Mouse (Mus musculus) ES-Bruce4 (cell line): ENCODE measurements around the gene Shisa3. TPM values are rescaled to one million over a fixed set of nuclear protein-coding genes. Genes with fewer than 3 reads are reported as not detected.

Source experiments
- H3K27ac ChIP-seq: 2 replicates; pipeline ENCODE4 v1.5.1; 2012; ENCODE audit warnings: low read length, inconsistent platforms; ENCODE audit not compliant: insufficient read depth
- H3K27me3 ChIP-seq: 2 replicates; pipeline ENCODE4 v1.6.1; 2012; ENCODE audit warnings: mild to moderate bottlenecking, low read length, inconsistent platforms; ENCODE audit not compliant: control insufficient read depth, poor library complexity, insufficient read depth, severe bottlenecking
- H3K36me3 ChIP-seq: 2 replicates; pipeline ENCODE4 v1.6.1; 2012; ENCODE audit warnings: inconsistent platforms, mild to moderate bottlenecking, low read length, moderate library complexity; ENCODE audit not compliant: control insufficient read depth, poor library complexity, insufficient read depth, severe bottlenecking
- H3K4me1 ChIP-seq: one replicate; pipeline ENCODE4 v1.8.1; 2011; ENCODE audit warnings: low read length; ENCODE audit not compliant: control insufficient read depth, insufficient read depth
- H3K4me3 ChIP-seq: 2 replicates; pipeline ENCODE4 v1.5.1; 2011; ENCODE audit warnings: low read depth, mild to moderate bottlenecking, low read length
- H3K9ac ChIP-seq: 2 replicates; pipeline ENCODE4 v1.6.1; 2012; ENCODE audit warnings: low read depth, mild to moderate bottlenecking, inconsistent platforms; ENCODE audit not compliant: poor library complexity, severe bottlenecking
- H3K9me3 ChIP-seq: replicated peaks from 2 replicates; pipeline ENCODE4 v1.6.1; 2012; ENCODE audit warnings: mild to moderate bottlenecking, low read length, inconsistent platforms; ENCODE audit not compliant: control insufficient read depth, poor library complexity, insufficient read depth, severe bottlenecking
- CTCF ChIP-seq: IDR thresholded peaks from one replicate; pipeline ENCODE4 v1.8.1; 2011; ENCODE audit warnings: low read depth, low read length
- EP300 ChIP-seq: IDR thresholded peaks from 2 replicates; pipeline ENCODE4 v1.6.1; 2011; ENCODE audit warnings: low read depth, low read length; ENCODE audit not compliant: insufficient read depth
- POLR2A ChIP-seq: IDR thresholded peaks from one replicate; pipeline ENCODE4 v1.8.1; 2011; ENCODE audit warnings: low read length; ENCODE audit not compliant: insufficient read depth
- polyA plus RNA-seq: library from polyadenylated mRNA; stranded (reverse); fragments of >200 nt; gene quantifications from 2 replicates; pipeline ENCODE4 v1.2.4, GENCODE M21; 2011; ENCODE audit warnings: low read depth; ENCODE audit not compliant: missing spikeins, insufficient read depth, insufficient read length

The Shisa3 gene
- polyA plus RNA-seq, 1 experiment, result 0.52 TPM

- Histone ChIP-seq H3K9me3 (no peaks in the 10 kb centered on the region), H3K27me3 (no peaks in the 10 kb centered on the region), H3K36me3 (no peaks in the 10 kb centered on the region), H3K4me1 (no peaks in the 10 kb centered on the region), H3K9ac (no peak overlapping the region), H3K4me3 (no peak overlapping the region), H3K27ac (no peak overlapping the region)
- TF ChIP-seq EP300 (no peak), POLR2A (no peak), CTCF (no peak)
These were observed 42.3 kb downstream of the Shisa3 start for GRCm38 (mm10) chr5:67650021-67650420.

GRCm38 (mm10) chr5:67652468-67652867 lies 44.8 kb downstream of the Shisa3 start:
- Histone ChIP-seq H3K4me1 (no peaks in the 10 kb centered on the region), H3K36me3 (no peaks in the 10 kb centered on the region), H3K27ac (no peak overlapping the region), H3K4me3 (no peak overlapping the region), H3K9ac (no peak overlapping the region), H3K9me3 (no peaks in the 10 kb centered on the region), H3K27me3 (no peaks in the 10 kb centered on the region)
- TF ChIP-seq CTCF (no peak), POLR2A (no peak), EP300 (no peak)

GRCm38 (mm10) chr5:67653543-67653942 lies 45.9 kb downstream of the Shisa3 start:
- no peaks in the 10 kb centered on the region for H3K36me3 ChIP-seq
- H3K9ac ChIP-seq, result no peak overlapping the region
- H3K9me3 ChIP-seq, result no peaks in the 10 kb centered on the region
- TF ChIP-seq CTCF (no peak), EP300 (no peak), POLR2A (no peak)
- H3K4me3 ChIP-seq, result no peak overlapping the region
- no peak overlapping the region for H3K27ac ChIP-seq
- H3K27me3 ChIP-seq, result no peaks in the 10 kb centered on the region
- no peaks in the 10 kb centered on the region for H3K4me1 ChIP-seq

- H3K4me1 ChIP-seq, result no peaks in the 10 kb centered on the region
- H3K4me3 ChIP-seq, result no peak overlapping the region
- no peak overlapping the region for H3K9ac ChIP-seq
- no peaks in the 10 kb centered on the region for H3K27me3 ChIP-seq
- H3K36me3 ChIP-seq, result no peaks in the 10 kb centered on the region
- TF ChIP-seq POLR2A (no peak), EP300 (no peak), CTCF (no peak)
- no peaks in the 10 kb centered on the region for H3K9me3 ChIP-seq
- H3K27ac ChIP-seq, result no peak overlapping the region
These were observed 46.9 kb downstream of the Shisa3 start for GRCm38 (mm10) chr5:67654572-67654971.

- H3K27me3 ChIP-seq, result no peaks in the 10 kb centered on the region
- no peak overlapping the region for H3K4me3 ChIP-seq
- no peaks in the 10 kb centered on the region for H3K4me1 ChIP-seq
- no peak overlapping the region for H3K9ac ChIP-seq
- H3K27ac ChIP-seq, result no peak overlapping the region
- TF ChIP-seq EP300 (no peak), CTCF (no peak), POLR2A (no peak)
- no peaks in the 10 kb centered on the region for H3K9me3 ChIP-seq
- no peaks in the 10 kb centered on the region for H3K36me3 ChIP-seq
These were observed 48.2 kb downstream of the Shisa3 start for GRCm38 (mm10) chr5:67655696-67656519.

- no peak overlapping the region for H3K4me3 ChIP-seq
- no peak overlapping the region for H3K27ac ChIP-seq
- TF ChIP-seq POLR2A (no peak), EP300 (no peak), CTCF (no peak)
- no peaks in the 10 kb centered on the region for H3K9me3 ChIP-seq
- no peaks in the 10 kb centered on the region for H3K27me3 ChIP-seq
- H3K36me3 ChIP-seq, result no peaks in the 10 kb centered on the region
- H3K9ac ChIP-seq, result no peak overlapping the region
- H3K4me1 ChIP-seq, result no peaks in the 10 kb centered on the region
These were observed 49.2 kb downstream of the Shisa3 start for GRCm38 (mm10) chr5:67656821-67657259.
